Mouse (Mus musculus) limb, embryonic 15.5 days (tissue): ENCODE data around the gene Slc27a5. TPM values are rescaled to one million over a fixed set of nuclear protein-coding genes. Genes with fewer than 3 reads are reported as not detected.

Experiments used
- ATAC-seq: fragments of 200-750 bp; cut with Nextera tagmentation; 2 replicates; pipeline ENCODE4 v1.8.0; 2017; ENCODE audit warnings: low read depth, moderate TSS enrichment; ENCODE audit not compliant: insufficient number of reproducible peaks, low FRiP score, low TSS enrichment
- H3K27ac ChIP-seq: fragments of 300-500 bp; sonication (generic); 2 replicates; pipeline ENCODE4 v1.5.1; 2015; ENCODE audit warnings: moderate library complexity, mild to moderate bottlenecking, inconsistent platforms
- H3K27me3 ChIP-seq: fragments of 300-500 bp; sonication (generic); 2 replicates; pipeline ENCODE4 v1.6.1; 2015; ENCODE audit warnings: inconsistent platforms
- H3K36me3 ChIP-seq: fragments of 300-500 bp; sonication (generic); 2 replicates; pipeline ENCODE4 v1.6.1; 2015; ENCODE audit warnings: inconsistent platforms
- H3K4me1 ChIP-seq: fragments of 300-500 bp; sonication (generic); 2 replicates; pipeline ENCODE4 v1.6.1; 2015; ENCODE audit warnings: inconsistent platforms
- H3K4me2 ChIP-seq: fragments of 300-500 bp; sonication (generic); 2 replicates; pipeline ENCODE4 v1.6.1; 2015; ENCODE audit warnings: mild to moderate bottlenecking, inconsistent platforms
- H3K4me3 ChIP-seq: fragments of 300-500 bp; sonication (generic); 2 replicates; pipeline ENCODE4 v1.5.1; 2015; ENCODE audit warnings: mild to moderate bottlenecking, inconsistent platforms
- H3K9ac ChIP-seq: fragments of 300-500 bp; sonication (generic); 2 replicates; pipeline ENCODE4 v1.6.1; 2015; ENCODE audit warnings: inconsistent platforms
- H3K9me3 ChIP-seq: fragments of 300-500 bp; sonication (generic); 2 replicates; pipeline ENCODE4 v1.6.1; 2016; ENCODE audit warnings: inconsistent platforms
- WGBS: fragments of 180-500 bp; shearing (Covaris S2); methylation state at CpG from one replicate; pipeline ENCODE4 v1.1.7; 2015; 5-methylcytosine and 5-hydroxymethylcytosine counted together
- polyA plus RNA-seq: library from polyadenylated mRNA; unstranded; fragments of >200 nt; fragmentation: Nextera tagmentation; extraction: Ambion mirVana; gene quantifications from 2 replicates; pipeline ENCODE4 v1.2.1, GENCODE M21; 2015

The Slc27a5 gene
- polyA plus RNA-seq, 1 experiment from 2014 or later, result 0.20 TPM

- Histone ChIP-seq H3K27ac (peak overlapping the region; percentile 100), H3K4me1 (peaks cover 29% of the 10 kb centered on the region), H3K4me3 (peak overlapping the region; percentile 97), H3K9ac (peak overlapping the region; percentile 44), H3K9me3 (no peaks in the 10 kb centered on the region), H3K36me3 (peaks cover 25% of the 10 kb centered on the region), H3K27me3 (no peaks in the 10 kb centered on the region), H3K4me2 (peak overlapping the region; percentile 89)
- peak; percentile 63 for ATAC-seq
- 3% methylated on average over 31 of the region's 31 CpGs for WGBS
Observed at GRCm38 (mm10) chr7:13022773-13023535, 25.0 kb upstream of the Slc27a5 start.

DNA sequence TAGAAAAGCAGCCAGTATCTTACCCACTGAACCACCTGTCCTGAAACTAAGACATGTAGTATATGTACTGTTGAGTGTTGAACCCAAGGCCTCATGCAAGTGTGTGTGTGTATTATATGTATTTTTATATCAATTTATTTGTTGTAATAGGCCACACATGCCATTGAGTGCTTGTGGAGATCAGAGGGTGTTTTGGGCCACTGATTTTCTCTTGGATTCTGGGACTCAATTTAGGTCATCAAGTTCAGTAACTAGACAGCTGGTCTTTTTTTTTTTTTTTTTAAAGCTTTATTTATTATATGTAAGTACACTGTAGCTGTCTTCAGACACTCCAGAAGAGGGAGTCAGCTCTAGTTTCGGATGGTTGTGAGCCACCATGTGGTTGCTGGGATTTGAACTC lies 17.2 kb upstream of the Slc27a5 start:
- Histone ChIP-seq H3K4me1 (peaks cover 6% of the 10 kb centered on the region), H3K9me3 (no peaks in the 10 kb centered on the region), H3K4me3 (no peak overlapping the region), H3K27ac (no peak overlapping the region), H3K27me3 (no peaks in the 10 kb centered on the region), H3K4me2 (no peak overlapping the region), H3K36me3 (no peaks in the 10 kb centered on the region), H3K9ac (no peak overlapping the region)
- ATAC-seq, result no peak
- 85% methylated on average over 1 of the region's 1 CpGs for WGBS

DNA sequence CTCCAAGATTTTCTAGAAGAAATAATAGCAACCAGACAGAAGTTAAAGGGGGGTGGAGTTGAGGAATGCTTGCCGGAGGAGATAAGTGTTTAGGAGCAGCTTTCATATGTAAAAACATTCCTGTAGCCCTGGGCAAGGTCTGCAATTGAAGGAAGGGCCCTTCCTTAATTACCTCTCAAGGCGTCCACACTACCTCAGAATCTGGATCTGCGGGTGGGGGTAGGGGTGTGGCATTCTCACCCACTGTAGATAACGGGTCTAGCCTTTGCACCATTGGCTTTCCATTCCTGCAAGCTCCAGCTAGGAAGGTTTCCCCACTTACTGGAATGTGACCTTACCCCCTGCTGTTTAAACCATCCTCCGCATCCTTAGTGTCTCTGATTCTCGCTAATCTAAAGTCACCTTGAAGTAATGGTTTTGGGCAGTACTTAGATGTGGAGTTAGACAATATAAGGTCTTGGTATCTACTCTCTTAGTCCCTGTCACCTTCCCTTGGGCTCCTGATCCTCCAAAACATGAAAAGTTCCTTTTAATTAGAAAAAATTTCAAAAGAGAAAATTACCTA lies 16.4 kb upstream of the Slc27a5 start:
- 32% methylated on average over 6 of the region's 6 CpGs for WGBS
- no peak overlapping the region for H3K27ac ChIP-seq
- H3K4me3 ChIP-seq, result no peak overlapping the region
- H3K9ac ChIP-seq, result no peak overlapping the region
- ATAC-seq, result no peak
- no peaks in the 10 kb centered on the region for H3K9me3 ChIP-seq
- no peak overlapping the region for H3K4me2 ChIP-seq
- H3K36me3 ChIP-seq, result no peaks in the 10 kb centered on the region
- peaks cover 7% of the 10 kb centered on the region for H3K4me1 ChIP-seq
- H3K27me3 ChIP-seq, result no peaks in the 10 kb centered on the region

DNA sequence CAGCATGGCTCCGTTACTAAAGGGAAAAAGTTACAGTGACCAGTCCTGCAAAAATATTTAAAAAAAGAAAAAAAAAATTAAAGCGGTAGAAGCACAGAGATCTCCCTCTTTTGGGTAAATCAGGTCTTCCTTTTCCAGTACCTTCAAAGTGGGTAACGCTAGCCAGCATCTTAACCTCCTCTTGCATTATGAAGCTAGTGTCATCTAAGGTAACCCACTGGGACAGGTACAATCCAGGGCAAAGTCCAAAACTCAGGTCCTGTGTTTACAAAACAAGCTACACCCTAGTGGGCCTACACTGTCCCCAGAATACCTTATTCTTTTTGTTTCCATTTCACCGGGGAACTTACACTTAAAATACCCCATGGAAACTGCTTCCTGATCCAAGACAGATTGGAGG lies 15.7 kb upstream of the Slc27a5 start:
- Histone ChIP-seq H3K4me1 (peaks cover 10% of the 10 kb centered on the region), H3K36me3 (no peaks in the 10 kb centered on the region), H3K4me3 (no peak overlapping the region), H3K4me2 (no peak overlapping the region), H3K27ac (no peak overlapping the region), H3K27me3 (no peaks in the 10 kb centered on the region), H3K9me3 (no peaks in the 10 kb centered on the region), H3K9ac (no peak overlapping the region)
- 59% methylated on average over 4 of the region's 4 CpGs for WGBS
- no peak for ATAC-seq

- Histone ChIP-seq H3K4me3 (peak within 1 kb of the TSS; percentile 76), H3K27me3 (no peaks in the 10 kb centered on the region), H3K4me2 (peak within 1 kb of the TSS; percentile 66), H3K36me3 (peaks cover 29% of the 10 kb centered on the region), H3K4me1 (peaks cover 33% of the 10 kb centered on the region), H3K9ac (peak within 1 kb of the TSS; percentile 90), H3K27ac (peak within 1 kb of the TSS; percentile 98), H3K9me3 (no peaks in the 10 kb centered on the region)
- ATAC-seq, result no peak
- WGBS, result 15% methylated on average over 26 of the region's 26 CpGs
Observed at GRCm38 (mm10) chr7:13010005-13010908, 12.3 kb upstream of the Slc27a5 start, which contains the start of gene Zbtb45. TSS of gene Zbtb45 (minus strand) at chr7:13010034.

GRCm38 (mm10) chr7:13009143-13010004 lies 11.4 kb upstream of the Slc27a5 start:
- Histone ChIP-seq H3K27ac (peak overlapping the region; percentile 98), H3K9ac (peak overlapping the region; percentile 90), H3K4me3 (peak overlapping the region; percentile 76), H3K4me2 (peak overlapping the region; percentile 66), H3K9me3 (no peaks in the 10 kb centered on the region), H3K4me1 (peaks cover 33% of the 10 kb centered on the region), H3K36me3 (peaks cover 35% of the 10 kb centered on the region), H3K27me3 (no peaks in the 10 kb centered on the region)
- peak; percentile 86 for ATAC-seq
- WGBS, result under 1% methylated on average over 42 of the region's 42 CpGs

- no peak overlapping the region for H3K27ac ChIP-seq
- no peaks in the 10 kb centered on the region for H3K27me3 ChIP-seq
- H3K9ac ChIP-seq, result 0 out of 2 replicates have a peak overlapping the region, but pooled peaks have one; percentile 0
- H3K36me3 ChIP-seq, result peaks cover 42% of the 10 kb centered on the region
- H3K4me1 ChIP-seq, result peaks cover 33% of the 10 kb centered on the region
- ATAC-seq, result no peak
- no peak overlapping the region for H3K4me3 ChIP-seq
- 47% methylated on average over 57 of the region's 57 CpGs for WGBS
- no peaks in the 10 kb centered on the region for H3K9me3 ChIP-seq
- H3K4me2 ChIP-seq, result no peak overlapping the region; the same call in 1 of the 2 replicates
Observed at GRCm38 (mm10) chr7:13007341-13008092, 9.5 kb upstream of the Slc27a5 start.

- H3K27ac ChIP-seq, result 0 out of 2 replicates have a peak overlapping the region, but pooled peaks have one; percentile 11
- H3K9me3 ChIP-seq, result no peaks in the 10 kb centered on the region
- no peak overlapping the region for H3K9ac ChIP-seq
- ATAC-seq, result no peak
- 74% methylated on average over 10 of the region's 10 CpGs for WGBS
- H3K4me3 ChIP-seq, result no peak overlapping the region
- no peak overlapping the region for H3K4me2 ChIP-seq
- no peaks in the 10 kb centered on the region for H3K27me3 ChIP-seq
- H3K36me3 ChIP-seq, result peaks cover 42% of the 10 kb centered on the region
- peaks cover 33% of the 10 kb centered on the region for H3K4me1 ChIP-seq
Observed at GRCm38 (mm10) chr7:13006531-13006930, 8.5 kb upstream of the Slc27a5 start.

- no peaks in the 10 kb centered on the region for H3K27me3 ChIP-seq
- H3K4me1 ChIP-seq, result peaks cover 33% of the 10 kb centered on the region
- 82% methylated on average over 17 of the region's 17 CpGs for WGBS
- no peak for ATAC-seq
- H3K4me2 ChIP-seq, result no peak overlapping the region
- no peak overlapping the region for H3K9ac ChIP-seq
- no peak overlapping the region for H3K27ac ChIP-seq
- no peaks in the 10 kb centered on the region for H3K9me3 ChIP-seq
- H3K4me3 ChIP-seq, result no peak overlapping the region
- H3K36me3 ChIP-seq, result peaks cover 42% of the 10 kb centered on the region
Observed at GRCm38 (mm10) chr7:13006011-13006410, 8.0 kb upstream of the Slc27a5 start.

DNA sequence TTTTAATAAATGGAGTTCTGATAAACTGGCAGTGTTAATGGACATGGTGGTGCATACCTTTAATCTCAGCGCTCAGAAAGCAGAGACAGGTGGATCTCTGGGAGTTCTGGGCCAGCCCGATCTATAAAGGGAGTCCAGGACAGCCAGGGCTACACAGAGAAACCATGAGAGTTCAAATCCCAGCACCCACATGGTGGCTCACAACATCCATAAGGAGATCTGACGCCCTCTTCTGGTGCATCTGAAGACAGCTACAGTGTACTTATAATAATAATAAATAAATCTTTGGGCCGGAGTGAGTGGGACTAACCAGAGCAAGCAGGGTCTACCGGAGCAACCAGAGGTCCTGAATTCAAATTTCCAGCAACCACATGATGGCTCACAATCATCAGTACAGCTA lies 5.4 kb upstream of the Slc27a5 start:
- no peaks in the 10 kb centered on the region for H3K27me3 ChIP-seq
- no peak overlapping the region for H3K27ac ChIP-seq
- H3K4me2 ChIP-seq, result no peak overlapping the region
- H3K36me3 ChIP-seq, result peaks cover 42% of the 10 kb centered on the region
- peaks cover 20% of the 10 kb centered on the region for H3K4me1 ChIP-seq
- no peak for ATAC-seq
- no peaks in the 10 kb centered on the region for H3K9me3 ChIP-seq
- no peak overlapping the region for H3K9ac ChIP-seq
- WGBS, result 78% methylated on average over 5 of the region's 5 CpGs
- no peak overlapping the region for H3K4me3 ChIP-seq
